Mouse (Mus musculus): Measurements from ENCODE around the gene Olfr1490. TPM values are rescaled to one million over a fixed set of nuclear protein-coding genes. Genes with fewer than 3 reads are reported as not detected.
"Not testable (repeated sequence)": the region's sequence is repeated elsewhere in the genome, so short reads cannot be mapped to it uniquely, and the experiment has no call there.

The Olfr1490 gene
- total RNA-seq (2012; rRNA removed) (not detected in 2 replicates), total RNA-seq (2014; rRNA removed) (not detected in 2 replicates), polyA plus RNA-seq (2012; ENCODE audit: insufficient read length, low read depth) (not detected in 2 replicates)

DNA sequence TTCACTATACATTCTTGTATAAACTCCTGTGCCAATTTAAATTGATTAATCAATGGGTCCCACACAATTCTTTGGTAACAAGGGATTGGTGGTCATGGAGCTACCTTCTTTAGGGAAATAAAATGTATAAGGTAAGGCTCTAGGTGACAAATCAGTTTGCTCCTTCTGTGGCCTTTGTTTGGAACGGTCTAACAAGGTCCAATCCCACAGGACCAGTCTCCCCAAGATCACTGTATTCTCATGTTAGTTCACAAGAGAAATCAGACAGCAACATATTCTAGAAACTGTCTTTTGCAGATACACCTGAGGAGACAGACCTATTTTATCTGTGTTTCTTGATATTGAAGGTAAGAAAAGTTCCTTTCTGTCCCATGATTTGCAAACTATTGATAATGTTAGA is at the start of gene Olfr1490:
Gene Olfr1490 (plus strand): TSS at position 301 of the 400 bp plus-strand sequence.
- no peaks in the 10 kb centered on the region for H3K36me3 ChIP-seq (replicated peaks in 1 of 2; ENCODE audit: control insufficient read depth in 1 of 2, insufficient read depth in 1 of 2, low read length in 1 of 2)
- H3K27me3 ChIP-seq (replicated peaks) = no peaks in the 10 kb centered on the region
- H3K9me3 ChIP-seq (replicated peaks; ENCODE audit: low read length) = no peaks in the 10 kb centered on the region
- no peak within 1 kb of the TSS for H3K9ac ChIP-seq (ENCODE audit: insufficient read depth, low read depth)
- no peak within 1 kb of the TSS for H3K4me2 ChIP-seq (ENCODE audit: insufficient read depth, low read depth, poor library complexity, severe bottlenecking)
- no peak within 1 kb of the TSS for H3K27ac ChIP-seq (ENCODE audit: insufficient read depth, low read depth)
- H3K4me1 ChIP-seq (ENCODE audit: control insufficient read depth in 1 of 2, insufficient read depth in 2 of 2) = peaks cover 0 to 5% of the 10 kb centered on the region in 2 experiments; a peak in 1 of 4 replicates
- dilution Hi-C loops (cut with MboI; ENCODE audit: extremely low pct_ligation_motif_present, extremely low pct_unique_long_range_greater_than_20kb, low sequenced_read_pairs) (no loop called here), in situ Hi-C loops (cut with MboI; ENCODE audit: low pct_ligation_motif_present, low pct_unique_long_range_greater_than_20kb, low sequenced_read_pairs) (no loop called here)
- no peak within 1 kb of the TSS for H3K4me3 ChIP-seq (replicated peaks in 1 of 3; ENCODE audit: low read depth in 2 of 3, low read length in 2 of 3, poor library complexity in 1 of 3)
- TF ChIP-seq E2F4 (IDR thresholded peaks at IDR 0.05; ENCODE audit: insufficient replicate concordance, low read depth, low read length) = no peak
- no peak for TF ChIP-seq ZC3H11A (IDR thresholded peaks at IDR 0.05; ENCODE audit: low read depth, low read length)
- no peak for TF ChIP-seq JUND (conservative IDR thresholded peaks at IDR 0.05; ENCODE audit: low read depth, low read length)
- TF ChIP-seq ETS1 (conservative IDR thresholded peaks at IDR 0.05; ENCODE audit: low read depth, low read length) = no peak
- TF ChIP-seq BHLHE40 (IDR thresholded peaks at IDR 0.05; ENCODE audit: low read depth, low read length) = no peak
- TF ChIP-seq TBP (conservative IDR thresholded peaks at IDR 0.05; ENCODE audit: low read depth, low read length) = no peak
- TF ChIP-seq JUN (IDR thresholded peaks at IDR 0.05; ENCODE audit: insufficient read depth, low read depth, low read length) = no peak
- TF ChIP-seq SIN3A (IDR thresholded peaks at IDR 0.05; ENCODE audit: low read length) = no peak
- TF ChIP-seq RCOR1 (conservative IDR thresholded peaks at IDR 0.05; ENCODE audit: low read depth, low read length) = no peak
- TF ChIP-seq MAZ (IDR thresholded peaks at IDR 0.05; ENCODE audit: low read depth, low read length) = no peak
- no peak for TF ChIP-seq MAX (IDR thresholded peaks at IDR 0.05; ENCODE audit: low read length)
- no peak for TF ChIP-seq HCFC1 (IDR thresholded peaks at IDR 0.05; ENCODE audit: low read depth, low read length)
- no peak for TF ChIP-seq EP300 (IDR thresholded peaks at IDR 0.05; ENCODE audit: low read length)
- no peak for TF ChIP-seq CHD2 (IDR thresholded peaks at IDR 0.05; ENCODE audit: low read length)
- no peak for TF ChIP-seq POLR2A (IDR thresholded peaks at IDR 0.05; ENCODE audit: low read depth, low read length)
- no peak for TF ChIP-seq PAX5 (IDR thresholded peaks at IDR 0.05; ENCODE audit: low read length)
- TF ChIP-seq CHD1 (IDR thresholded peaks at IDR 0.05; ENCODE audit: low read depth, low read length) = no peak
- DNase-seq (ENCODE audit: extremely low read depth) = no peak
- no peaks in the 10 kb centered on the region for H3K79me2 ChIP-seq (replicated peaks; ENCODE audit: control insufficient read depth, extremely low read depth, insufficient read depth, poor library complexity, severe bottlenecking)

DNA sequence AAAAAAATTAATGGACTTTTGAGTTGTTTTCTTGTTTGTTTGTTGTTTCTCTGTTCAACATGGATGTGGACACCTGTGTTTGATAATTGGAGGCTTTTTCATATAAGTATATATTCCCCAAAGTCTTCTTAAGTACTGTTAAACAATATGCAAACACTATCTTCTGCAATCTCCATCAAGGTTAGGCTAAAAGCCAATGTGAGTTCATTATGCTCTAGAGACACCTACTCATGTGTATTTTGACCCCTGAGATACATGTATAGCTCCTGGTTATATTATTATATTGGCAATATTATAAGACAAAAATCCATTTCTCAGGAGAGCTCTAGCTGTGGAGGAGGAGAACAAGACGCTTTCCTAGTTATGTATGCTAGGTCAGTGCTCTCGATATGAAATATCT is 33.8 kb upstream of the Olfr1490 start, which contains the start of gene Olfr1487:
Gene Olfr1487 (plus strand): TSS at position 301 of the 400 bp plus-strand sequence.
- dilution Hi-C loops (cut with MboI; ENCODE audit: extremely low pct_ligation_motif_present, extremely low pct_unique_long_range_greater_than_20kb, low sequenced_read_pairs) = not testable (repeated sequence)

More for the DNA sequence above, 33.8 kb upstream of the Olfr1490 start, which contains the start of gene Olfr1487:
- H3K27ac ChIP-seq (ENCODE audit: insufficient read depth, low read depth); H3K4me3 ChIP-seq (replicated peaks in 1 of 3; ENCODE audit: low read depth in 2 of 3, low read length in 2 of 3, poor library complexity in 1 of 3); H3K79me2 ChIP-seq (replicated peaks; ENCODE audit: control insufficient read depth, extremely low read depth, insufficient read depth, poor library complexity, severe bottlenecking); H3K4me1 ChIP-seq (ENCODE audit: control insufficient read depth in 1 of 2, insufficient read depth in 2 of 2); in situ Hi-C loops (cut with MboI; ENCODE audit: low pct_ligation_motif_present, low pct_unique_long_range_greater_than_20kb, low sequenced_read_pairs); H3K4me2 ChIP-seq (ENCODE audit: insufficient read depth, low read depth, poor library complexity, severe bottlenecking); DNase-seq (ENCODE audit: extremely low read depth); H3K9ac ChIP-seq (ENCODE audit: insufficient read depth, low read depth); H3K9me3 ChIP-seq (replicated peaks; ENCODE audit: low read length); H3K27me3 ChIP-seq (replicated peaks); H3K36me3 ChIP-seq (replicated peaks in 1 of 2; ENCODE audit: control insufficient read depth in 1 of 2, insufficient read depth in 1 of 2, low read length in 1 of 2): not testable (repeated sequence)

Measured in CH12.LX (cell line).